Mouse (Mus musculus) erythroblast, embryonic 14.5 days (primary cell): ENCODE results near the gene Rnf17.

ENCODE experiments used
- GATA1 ChIP-seq: IDR thresholded peaks from 2 replicates; pipeline ENCODE4 v1.6.1; 2012; ENCODE audit warnings: low read length, inconsistent platforms, mixed read lengths
- TAL1 ChIP-seq: IDR thresholded peaks from 3 replicates; pipeline ENCODE4 v1.6.1; 2012; ENCODE audit warnings: low read length, inconsistent platforms, mixed read lengths

- TF ChIP-seq GATA1, result no peak
- no peak for TF ChIP-seq TAL1
Observed at GRCm38 (mm10) chr14:56462729-56463128, 60.3 kb downstream of the Rnf17 start.
